Mouse (Mus musculus) liver, embryonic 13.5 days (tissue): ENCODE results near the gene Ppan. TPM values are rescaled to one million over a fixed set of nuclear protein-coding genes. Genes with fewer than 3 reads are reported as not detected.

Experiments
- ATAC-seq: fragments of 200-750 bp; cut with Nextera tagmentation; 2 replicates; pipeline ENCODE4 v1.8.0; 2017; ENCODE audit warnings: low read depth, mild to moderate bottlenecking, moderate number of reproducible peaks, moderate library complexity
- DNase-seq: peaks from one replicate; pipeline ENCODE4 v3.0.0; 2022
- H3K27ac ChIP-seq: fragments of 300-500 bp; sonication (generic); 2 replicates; pipeline ENCODE4 v1.5.1; 2015; ENCODE audit warnings: moderate library complexity, mild to moderate bottlenecking, inconsistent platforms
- H3K27me3 ChIP-seq: fragments of 300-500 bp; sonication (generic); 2 replicates; pipeline ENCODE4 v1.6.1; 2015; ENCODE audit warnings: mild to moderate bottlenecking, inconsistent platforms
- H3K36me3 ChIP-seq: fragments of 300-500 bp; sonication (generic); 2 replicates; pipeline ENCODE4 v1.6.1; 2015; ENCODE audit warnings: mild to moderate bottlenecking, inconsistent platforms
- H3K4me1 ChIP-seq: fragments of 300-500 bp; sonication (generic); replicated peaks from 2 replicates; pipeline ENCODE4 v1.6.1; 2015; ENCODE audit warnings: inconsistent platforms
- H3K4me2 ChIP-seq: fragments of 300-500 bp; sonication (generic); 2 replicates; pipeline ENCODE4 v1.6.1; 2015; ENCODE audit warnings: inconsistent platforms, mild to moderate bottlenecking, moderate library complexity
- H3K4me3 ChIP-seq: fragments of 300-500 bp; sonication (generic); replicated peaks from 2 replicates; pipeline ENCODE4 v1.5.1; 2015; ENCODE audit warnings: mild to moderate bottlenecking, inconsistent platforms
- H3K9ac ChIP-seq: fragments of 300-500 bp; sonication (generic); 2 replicates; pipeline ENCODE4 v1.6.1; 2015; ENCODE audit warnings: mild to moderate bottlenecking, inconsistent platforms
- H3K9me3 ChIP-seq: fragments of 300-500 bp; sonication (generic); replicated peaks from 2 replicates; pipeline ENCODE4 v1.6.1; 2016; ENCODE audit warnings: inconsistent platforms
- WGBS: fragments of 180-500 bp; shearing (Covaris S2); methylation state at CpG from one replicate; pipeline ENCODE4 v1.1.7; 2015; ENCODE audit not compliant: insufficient replicate concordance; 5-methylcytosine and 5-hydroxymethylcytosine counted together
- polyA plus RNA-seq: library from polyadenylated mRNA; unstranded; fragments of >200 nt; fragmentation: Nextera tagmentation; extraction: Ambion mirVana; gene quantifications from 2 replicates; pipeline ENCODE4 v1.2.1, GENCODE M21; 2015

The Ppan gene
- polyA plus RNA-seq, 1 experiment from 2014 or later = 90.5 TPM

- DNase-seq (no peak), ATAC-seq (no peak)
- H3K27ac ChIP-seq = no peak overlapping the region
- H3K4me3 ChIP-seq = peak overlapping the region; percentile 63
- 4% methylated on average over 19 of the region's 19 CpGs for WGBS
- H3K27me3 ChIP-seq = peaks cover 37% of the 10 kb centered on the region
- H3K4me2 ChIP-seq = peak overlapping the region; percentile 72
- peaks cover 12% of the 10 kb centered on the region for H3K4me1 ChIP-seq
- peak overlapping the region; percentile 65 for H3K9ac ChIP-seq
- H3K9me3 ChIP-seq = no peaks in the 10 kb centered on the region
- peaks cover 5% of the 10 kb centered on the region for H3K36me3 ChIP-seq
These were observed 18.7 kb upstream of the Ppan start for GRCm38 (mm10) chr9:20869246-20869645.

GRCm38 (mm10) chr9:20870211-20871173 lies 17.5 kb upstream of the Ppan start:
- WGBS = 68% methylated on average over 12 of the region's 12 CpGs

GRCm38 (mm10) chr9:20872991-20873390 lies 15.0 kb upstream of the Ppan start:
- H3K27me3 ChIP-seq = peaks cover 18% of the 10 kb centered on the region
- peaks cover 5% of the 10 kb centered on the region for H3K36me3 ChIP-seq
- H3K4me1 ChIP-seq = peaks cover 23% of the 10 kb centered on the region
- H3K27ac ChIP-seq = no peak overlapping the region
- no peak overlapping the region for H3K9ac ChIP-seq
- 72% methylated on average over 10 of the region's 10 CpGs for whole genome bisulfite sequencing
- no peak overlapping the region for H3K4me3 ChIP-seq
- DNase-seq (no peak), ATAC-seq (no peak)
- H3K9me3 ChIP-seq = no peaks in the 10 kb centered on the region
- H3K4me2 ChIP-seq = no peak overlapping the region

More at GRCm38 (mm10) chr9:20870211-20871173, 17.5 kb upstream of the Ppan start:
- Histone ChIP-seq H3K27me3 (peaks cover 37% of the 10 kb centered on the region), H3K4me1 (peaks cover 12% of the 10 kb centered on the region), H3K9ac (no peak overlapping the region), H3K36me3 (peaks cover 5% of the 10 kb centered on the region), H3K4me3 (no peak overlapping the region), H3K9me3 (no peaks in the 10 kb centered on the region), H3K4me2 (no peak overlapping the region), H3K27ac (no peak overlapping the region)
- ATAC-seq (no peak), DNase-seq (no peak)

GRCm38 (mm10) chr9:20873521-20873920 lies 14.5 kb upstream of the Ppan start:
- no peak overlapping the region for H3K9ac ChIP-seq
- H3K27ac ChIP-seq = no peak overlapping the region
- H3K4me2 ChIP-seq = no peak overlapping the region
- 75% methylated on average over 12 of the region's 12 CpGs for WGBS
- DNase-seq = no peak
- H3K36me3 ChIP-seq = peaks cover 5% of the 10 kb centered on the region
- peaks cover 14% of the 10 kb centered on the region for H3K27me3 ChIP-seq
- no peaks in the 10 kb centered on the region for H3K9me3 ChIP-seq
- ATAC-seq = no peak
- no peak overlapping the region for H3K4me3 ChIP-seq
- H3K4me1 ChIP-seq = peaks cover 22% of the 10 kb centered on the region

- Histone ChIP-seq H3K4me1 (peaks cover 29% of the 10 kb centered on the region), H3K4me3 (no peak overlapping the region), H3K4me2 (no peak overlapping the region), H3K27ac (no peak overlapping the region), H3K36me3 (peaks cover 5% of the 10 kb centered on the region), H3K9me3 (no peaks in the 10 kb centered on the region), H3K9ac (no peak overlapping the region), H3K27me3 (no peaks in the 10 kb centered on the region)
- DNase-seq = no peak
- 70% methylated on average over 23 of the region's 23 CpGs for WGBS
- ATAC-seq = no peak
These were observed 12.8 kb upstream of the Ppan start for GRCm38 (mm10) chr9:20875021-20875790.

GRCm38 (mm10) chr9:20876318-20877117 lies 11.5 kb upstream of the Ppan start:
- Histone ChIP-seq H3K36me3 (peaks cover 5% of the 10 kb centered on the region), H3K9ac (no peak overlapping the region), H3K4me3 (no peak overlapping the region), H3K27ac (no peak overlapping the region), H3K4me2 (no peak overlapping the region), H3K9me3 (no peaks in the 10 kb centered on the region), H3K4me1 (peaks cover 29% of the 10 kb centered on the region), H3K27me3 (no peaks in the 10 kb centered on the region)
- 60% methylated on average over 8 of the region's 9 CpGs for WGBS
- DNase-seq (no peak), ATAC-seq (no peak)

GRCm38 (mm10) chr9:20877118-20878040 lies 10.6 kb upstream of the Ppan start:
- peak overlapping the region; percentile 63 for H3K9ac ChIP-seq
- H3K4me3 ChIP-seq = peak overlapping the region; percentile 60
- no peaks in the 10 kb centered on the region for H3K27me3 ChIP-seq
- H3K36me3 ChIP-seq = peaks cover 5% of the 10 kb centered on the region
- DNase-seq (no peak), ATAC-seq (no peak)
- H3K4me1 ChIP-seq = peaks cover 29% of the 10 kb centered on the region
- 30% methylated on average over 14 of the region's 14 CpGs for WGBS
- no peaks in the 10 kb centered on the region for H3K9me3 ChIP-seq
- H3K27ac ChIP-seq = peak overlapping the region; percentile 90
- H3K4me2 ChIP-seq = peak overlapping the region; percentile 88

- Histone ChIP-seq H3K4me2 (peak overlapping the region; percentile 88), H3K9ac (peak overlapping the region; percentile 80), H3K27me3 (no peaks in the 10 kb centered on the region), H3K36me3 (peaks cover 5% of the 10 kb centered on the region), H3K4me3 (peak overlapping the region; percentile 60), H3K9me3 (no peaks in the 10 kb centered on the region), H3K27ac (peak overlapping the region; percentile 90), H3K4me1 (peaks cover 29% of the 10 kb centered on the region)
- ATAC-seq (peak; percentile 94), DNase-seq (peak; percentile 99)
- WGBS = under 1% methylated on average over 69 of the region's 69 CpGs
These were observed 9.8 kb upstream of the Ppan start for GRCm38 (mm10) chr9:20878041-20878709.

- Histone ChIP-seq H3K27me3 (no peaks in the 10 kb centered on the region), H3K36me3 (peaks cover 2% of the 10 kb centered on the region), H3K4me1 (peaks cover 29% of the 10 kb centered on the region), H3K4me3 (peak overlapping the region; percentile 60), H3K27ac (peak overlapping the region; percentile 90), H3K4me2 (peak overlapping the region; percentile 88), H3K9ac (peak overlapping the region; percentile 80), H3K9me3 (no peaks in the 10 kb centered on the region)
- ATAC-seq (no peak), DNase-seq (no peak)
- WGBS = 19% methylated on average over 10 of the region's 10 CpGs
These were observed 9.3 kb upstream of the Ppan start for GRCm38 (mm10) chr9:20878710-20879065.
